ENCODE assay signal across 25 mouse cellular contexts in genomic region chr9:28303659-28304058, GRCm38 (mm10).
"Had no signal": no experiment of that assay in that cellular context is flagged by ENCODE, and none has a peak within 500 bp of the region (broad histone marks: within the 10 kb centered on the region; RNA-seq: fewer than 3 reads in every experiment).

No protein-coding gene starts in this region.

- H3K27ac ChIP-seq: gastrocnemius, adult 2 months; heart, embryonic 10.5 days; hindbrain, embryonic 10.5 days; hindbrain, embryonic 12.5 days; intestine, embryonic 15.5 days; layer of hippocampus, adult 2 months; limb, embryonic 10.5 days; limb, embryonic 12.5 days; liver, embryonic 13.5 days; liver, embryonic 15.5 days had no signal

- H3K4me3 ChIP-seq: gastrocnemius, adult 2 months; heart, embryonic 10.5 days; heart, embryonic 12.5 days; hindbrain, embryonic 10.5 days; hindbrain, embryonic 12.5 days; intestine, embryonic 15.5 days; layer of hippocampus, adult 2 months; limb, embryonic 10.5 days; limb, embryonic 12.5 days; liver, embryonic 13.5 days; liver, embryonic 15.5 days had no signal

- H3K9me3 ChIP-seq: heart, embryonic 10.5 days; hindbrain, embryonic 10.5 days; hindbrain, embryonic 12.5 days; intestine, embryonic 15.5 days; limb, embryonic 10.5 days; limb, embryonic 12.5 days; liver, embryonic 15.5 days had no signal

- H3K36me3 ChIP-seq: heart, embryonic 10.5 days; heart, embryonic 12.5 days; hindbrain, embryonic 10.5 days; hindbrain, embryonic 12.5 days; intestine, embryonic 15.5 days; limb, embryonic 10.5 days; limb, embryonic 12.5 days; liver, embryonic 13.5 days; liver, embryonic 15.5 days had no signal

- ATAC-seq: hindbrain, embryonic 16.5 days; inflammation-experienced regulatory T-cells, adult 6 months; intestine, embryonic 15.5 days; intestine, postnatal 0 days had no signal

- H3K4me1 ChIP-seq: heart, embryonic 10.5 days; heart, embryonic 12.5 days; intestine, embryonic 15.5 days; liver, embryonic 13.5 days; liver, embryonic 15.5 days had no signal

- DNase-seq: gastrocnemius, adult 2 months; gastrocnemius, postnatal 10 days; gastrocnemius, postnatal 25 days; heart, postnatal 10 days; heart, postnatal 4 days; kidney, adult 18-20 months; kidney, adult 8-10 months; kidney, postnatal 10 days; kidney, postnatal 25 days; kidney, postnatal 4 days; liver; liver, embryonic 13.5 days had no signal

- H3K4me2 ChIP-seq: heart, embryonic 12.5 days; hindbrain, embryonic 12.5 days; intestine, embryonic 15.5 days; limb, embryonic 12.5 days; liver, embryonic 11.5 days; liver, embryonic 13.5 days; liver, embryonic 15.5 days had no signal

- H3K9ac ChIP-seq: heart, embryonic 12.5 days; hindbrain, embryonic 12.5 days; intestine, embryonic 15.5 days; limb, embryonic 12.5 days; liver, embryonic 13.5 days; liver, embryonic 15.5 days had no signal

- H3K27me3 ChIP-seq: heart, embryonic 12.5 days; hindbrain, embryonic 12.5 days; intestine, embryonic 15.5 days; liver, embryonic 13.5 days; liver, embryonic 15.5 days had no signal
